Mouse (Mus musculus): ENCODE measurements at regions not wholly inside any gene's neighbourhood (a gene's known extent, or its start where the extent isn't known, plus 50 kb on each side); places are given as distances from the start of the nearest gene placed in this dataset.

DNA sequence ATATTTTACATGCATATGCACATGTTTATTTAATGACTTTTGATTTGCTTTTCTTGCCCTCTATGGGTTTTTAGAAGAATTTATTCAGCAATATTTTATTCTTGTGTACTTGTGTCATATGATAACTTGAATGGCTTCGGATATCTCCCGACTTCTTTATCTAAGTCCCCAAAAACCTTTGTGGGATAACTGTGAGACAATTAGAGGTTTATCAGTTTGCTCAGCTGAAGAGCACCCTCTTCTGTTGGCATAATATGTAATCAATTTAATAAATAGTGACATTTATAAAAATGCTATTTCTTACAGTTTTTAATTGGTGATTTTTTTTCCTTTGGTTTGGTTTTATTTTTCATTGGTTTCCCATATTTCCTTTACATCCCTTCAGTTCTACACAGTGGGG is 194.2 kb upstream of the Tent5a start:
- DNase-seq: no peak

- no peak for DNase-seq
These were observed 193.8 kb upstream of the Tent5a start for GRCm38 (mm10) chr9:85520941-85521340.

- DNase-seq: no peak
These were observed 171.9 kb upstream of the Tent5a start for GRCm38 (mm10) chr9:85499006-85499405.

GRCm38 (mm10) chr9:85497348-85497747 is 170.2 kb upstream of the Tent5a start:
- no peak for DNase-seq

DNA sequence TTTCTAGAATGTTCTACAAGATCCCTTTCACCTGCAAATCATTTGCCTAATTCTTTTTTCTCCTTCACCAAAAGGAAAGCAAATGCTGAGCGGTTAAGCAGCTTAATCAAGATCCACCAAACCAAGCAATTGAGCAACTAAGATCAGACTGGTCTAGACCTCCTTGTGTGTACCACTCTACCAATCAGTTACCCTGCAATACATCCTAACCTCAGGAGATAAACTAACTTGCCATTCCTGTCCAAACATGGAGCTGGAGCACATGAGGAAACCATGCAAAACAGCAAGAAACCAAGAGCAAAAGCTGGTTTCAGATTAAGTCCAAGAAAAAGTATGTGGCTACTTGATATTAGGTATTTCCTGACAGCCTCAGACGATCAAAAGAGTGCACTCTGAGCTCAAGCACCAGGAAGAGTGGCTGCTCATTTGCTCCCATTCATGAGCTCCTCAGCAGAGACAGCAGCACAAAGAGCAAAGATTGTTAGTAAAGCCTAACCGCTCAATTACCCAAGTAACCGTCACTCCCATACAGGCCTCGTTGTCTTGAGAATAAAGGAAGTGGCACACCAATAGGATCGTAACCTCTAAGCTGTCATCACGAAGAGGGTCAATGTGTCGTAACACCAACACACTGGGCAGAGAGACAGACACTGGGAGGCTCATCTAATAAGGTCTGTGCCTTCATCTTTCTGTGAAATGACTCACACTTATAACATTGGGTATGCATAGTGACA is 169.5 kb upstream of the Tent5a start:
- no peak for DNase-seq

DNA sequence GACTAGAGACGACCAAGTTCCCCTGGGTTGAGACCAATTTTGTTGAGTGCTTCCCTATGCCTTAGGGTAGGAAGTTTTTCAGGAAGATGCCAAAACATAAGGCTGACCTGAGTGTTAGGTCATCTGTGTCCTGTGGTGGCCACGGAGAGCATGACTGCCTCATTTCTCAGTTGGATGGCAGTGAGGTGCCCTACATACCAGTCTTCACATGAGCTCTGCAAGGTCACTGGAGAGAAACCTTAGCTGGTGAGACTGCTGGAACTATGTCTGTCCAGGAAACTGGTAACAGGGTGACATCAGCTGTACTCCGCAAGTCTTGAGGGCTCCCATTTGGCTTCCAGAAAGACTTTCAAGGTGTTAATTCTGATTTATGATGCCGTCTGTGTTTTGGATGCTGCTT is 167.9 kb upstream of the Tent5a start:
- DNase-seq: no peak

DNA sequence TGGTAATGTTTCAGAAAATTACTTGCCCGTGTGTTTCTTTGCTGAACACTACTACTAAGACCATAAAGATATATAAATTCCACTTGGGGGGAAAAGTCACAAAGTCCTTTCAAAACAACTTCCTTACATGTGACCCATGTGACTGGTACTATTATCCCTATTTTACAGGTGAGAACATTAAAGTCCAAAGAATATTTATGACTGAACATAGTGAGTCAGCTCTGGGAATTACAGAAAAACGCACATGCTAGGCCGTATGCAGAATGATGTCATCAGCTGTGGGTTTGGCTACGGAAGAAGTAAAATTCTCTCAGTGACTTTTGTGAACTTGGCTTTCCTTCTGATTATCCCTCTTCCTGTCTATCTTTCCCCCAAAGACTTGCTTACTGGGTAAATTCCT is 166.6 kb upstream of the Tent5a start:
- no peak for DNase-seq

- DNase-seq: no peak
These were observed 163.2 kb upstream of the Tent5a start for GRCm38 (mm10) chr9:85490367-85490766.

GRCm38 (mm10) chr9:85487915-85488314 is 160.8 kb upstream of the Tent5a start:
- no peak for DNase-seq

DNA sequence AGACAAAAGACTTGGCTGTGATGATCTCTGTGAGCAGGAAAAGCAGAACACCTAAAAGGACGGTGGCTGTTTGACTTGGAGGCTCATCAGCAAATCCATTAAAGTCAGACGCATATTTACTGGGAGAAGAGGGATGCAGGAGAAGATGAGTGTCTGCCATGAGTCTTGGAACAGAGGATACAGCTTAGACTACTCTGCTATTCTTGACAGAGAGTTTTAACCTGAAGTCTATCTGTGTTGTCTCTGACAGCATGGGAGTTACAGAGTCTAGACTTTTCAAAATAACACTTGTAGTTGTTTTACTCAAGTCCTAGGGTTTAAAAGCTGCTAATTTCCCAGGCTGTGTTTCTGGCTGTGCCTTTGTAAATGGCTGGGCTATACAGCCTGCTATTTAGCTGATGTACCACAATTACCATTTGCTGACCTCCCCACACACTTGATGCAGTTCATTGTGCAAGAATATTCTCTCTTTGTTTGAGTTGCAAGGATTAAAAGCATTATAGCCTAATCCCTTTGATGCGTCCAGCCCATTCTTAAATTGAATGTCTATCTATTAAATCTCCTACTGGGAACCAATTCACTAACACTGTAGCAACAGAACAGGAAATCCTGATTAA is 160.0 kb upstream of the Tent5a start:
- no peak for DNase-seq

- DNase-seq: no peak
These were observed 158.6 kb upstream of the Tent5a start for GRCm38 (mm10) chr9:85485749-85486148.

- DNase-seq: no peak
These were observed 156.1 kb upstream of the Tent5a start for GRCm38 (mm10) chr9:85483248-85483647.

DNA sequence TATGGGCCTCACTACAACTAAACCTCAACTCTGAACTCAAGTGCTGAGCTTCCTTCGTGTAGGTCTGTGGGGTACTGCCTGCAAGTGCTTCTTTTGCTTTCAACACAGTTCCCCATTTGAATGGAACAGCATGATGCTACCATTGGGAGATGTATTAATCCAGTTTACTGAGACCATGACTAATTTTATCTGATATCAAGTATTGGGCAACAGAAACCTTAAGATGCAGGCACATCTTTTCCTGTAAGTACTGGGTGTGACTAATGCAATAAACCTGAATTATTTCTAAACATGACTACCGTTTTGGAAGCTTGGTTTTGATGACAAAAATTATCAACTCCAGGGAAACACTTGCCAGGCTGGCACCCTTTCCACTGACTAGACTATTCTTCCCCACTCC is 153.4 kb upstream of the Tent5a start:
- DNase-seq: no peak

DNA sequence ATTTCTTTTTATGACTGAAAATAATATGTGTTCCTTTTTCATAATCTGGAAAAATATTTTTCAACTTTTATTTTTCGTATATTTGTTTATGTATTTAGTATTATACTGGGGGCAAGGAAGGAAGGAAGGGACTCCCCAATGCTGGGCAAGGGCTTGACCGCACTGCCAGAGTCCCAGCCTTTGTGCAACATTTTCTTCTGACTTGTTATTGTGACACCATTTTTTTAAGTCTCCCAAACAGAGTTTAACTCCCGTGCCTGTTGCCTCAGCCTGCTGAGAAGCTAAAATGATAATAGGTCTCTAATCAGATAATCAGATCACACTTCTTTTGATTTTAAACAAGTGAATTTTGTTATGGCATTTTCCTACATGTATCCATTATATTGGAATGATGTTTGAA is 148.1 kb upstream of the Tent5a start:
- no peak for DNase-seq

DNA sequence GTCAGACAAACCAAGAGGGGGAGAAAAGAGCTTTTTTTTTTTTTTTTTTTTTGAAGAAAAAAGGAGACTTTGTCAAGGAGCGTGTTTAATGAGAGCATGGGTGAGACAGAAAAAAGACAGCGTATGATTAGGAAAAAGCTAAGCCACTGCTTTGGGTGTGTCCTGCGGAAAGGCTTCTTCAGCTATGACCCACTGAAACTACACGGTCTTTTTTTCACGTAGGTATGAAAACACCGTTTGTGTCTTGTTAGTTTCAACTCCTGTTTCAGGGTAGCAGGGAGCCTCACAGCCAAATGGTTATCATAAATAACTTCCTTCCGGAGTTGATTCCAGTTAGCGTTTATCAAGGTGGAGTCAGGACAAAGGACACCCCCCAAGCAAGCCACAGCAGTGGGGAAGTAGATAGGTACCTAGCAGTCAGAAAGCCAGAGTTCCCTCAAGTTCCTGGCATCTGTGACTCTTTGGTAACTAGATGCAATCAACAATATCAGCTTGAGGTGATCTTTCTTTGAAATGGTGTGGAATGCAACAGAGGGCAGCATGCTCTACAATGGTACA is 143.2 kb upstream of the Tent5a start:
- no peak for DNase-seq

GRCm38 (mm10) chr9:85469288-85469687 is 142.1 kb upstream of the Tent5a start:
- DNase-seq: no peak

GRCm38 (mm10) chr9:85466671-85467070 is 139.5 kb upstream of the Tent5a start:
- DNase-seq: no peak

DNA sequence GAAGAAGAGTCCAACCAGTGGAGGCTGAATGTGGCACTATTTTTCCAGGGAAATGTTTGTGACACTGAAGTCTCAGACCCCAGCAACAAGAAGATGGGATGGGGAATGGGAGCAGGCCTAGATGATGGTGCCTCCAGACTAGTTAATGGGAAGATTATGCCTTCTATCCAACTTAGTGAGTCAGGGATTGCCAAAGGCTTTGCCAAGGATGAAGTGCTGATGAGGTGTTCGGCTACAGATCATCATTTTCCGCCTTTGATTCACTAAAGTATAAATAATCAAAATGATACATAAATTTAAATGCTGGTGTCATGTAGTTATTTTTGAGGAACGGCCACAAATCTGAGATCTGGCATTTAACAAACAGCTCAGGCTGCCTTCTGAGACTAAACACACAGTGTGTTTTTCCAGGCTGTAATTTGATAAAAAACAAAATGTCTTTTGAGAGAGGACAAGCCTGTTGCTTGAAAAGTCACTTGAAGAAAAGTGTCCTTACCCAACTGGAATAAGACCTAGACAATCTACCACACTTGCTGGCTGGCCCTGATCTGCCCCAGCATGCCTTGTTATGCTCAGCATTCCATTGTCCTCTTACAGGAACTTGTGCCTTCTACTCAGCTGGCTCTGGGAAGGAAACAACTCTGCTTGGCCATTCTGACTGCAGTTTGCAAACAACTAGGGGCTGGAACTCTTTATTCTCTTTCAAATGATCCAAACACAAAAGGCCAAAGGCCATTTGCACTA is 132.1 kb upstream of the Tent5a start:
- DNase-seq: no peak

DNA sequence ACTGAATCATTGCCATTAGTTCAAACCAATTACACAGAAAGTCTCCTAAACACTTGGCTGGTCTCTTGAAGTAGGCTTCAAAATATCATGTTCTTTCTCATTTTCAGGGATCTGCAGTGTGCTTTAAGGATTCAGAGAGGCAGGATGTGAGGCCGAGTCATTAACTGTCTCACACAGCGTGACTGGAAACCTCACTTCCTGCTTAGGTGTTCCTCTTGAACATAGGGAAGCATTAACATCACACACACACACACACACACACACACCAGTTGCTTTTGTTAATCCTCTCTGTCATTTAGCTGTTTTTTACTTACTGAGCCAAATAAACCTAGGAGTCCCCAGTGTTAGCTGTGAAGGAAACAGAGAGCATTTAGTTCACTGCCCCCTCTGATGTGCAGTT is 131.2 kb upstream of the Tent5a start:
- no peak for DNase-seq

DNA sequence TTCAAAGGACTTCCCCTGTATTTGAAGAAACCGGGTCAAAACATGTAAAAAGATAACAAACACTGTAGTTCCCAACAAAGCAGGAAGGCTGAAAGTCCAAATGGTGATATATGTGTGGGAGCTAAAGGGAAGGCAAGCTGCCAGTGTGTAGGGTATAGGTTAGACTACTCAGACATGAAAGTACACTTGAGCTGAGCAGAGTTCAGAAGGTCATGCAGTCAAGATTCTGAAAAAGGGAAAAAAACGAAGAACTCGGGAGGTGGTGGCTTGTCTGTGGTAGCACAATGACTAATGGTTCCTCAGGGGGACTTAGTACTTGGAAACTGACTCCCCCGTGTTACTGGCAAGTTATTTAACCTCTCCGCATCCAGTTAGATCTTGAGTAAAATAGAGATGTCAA is 130.3 kb upstream of the Tent5a start:
- DNase-seq: no peak

DNA sequence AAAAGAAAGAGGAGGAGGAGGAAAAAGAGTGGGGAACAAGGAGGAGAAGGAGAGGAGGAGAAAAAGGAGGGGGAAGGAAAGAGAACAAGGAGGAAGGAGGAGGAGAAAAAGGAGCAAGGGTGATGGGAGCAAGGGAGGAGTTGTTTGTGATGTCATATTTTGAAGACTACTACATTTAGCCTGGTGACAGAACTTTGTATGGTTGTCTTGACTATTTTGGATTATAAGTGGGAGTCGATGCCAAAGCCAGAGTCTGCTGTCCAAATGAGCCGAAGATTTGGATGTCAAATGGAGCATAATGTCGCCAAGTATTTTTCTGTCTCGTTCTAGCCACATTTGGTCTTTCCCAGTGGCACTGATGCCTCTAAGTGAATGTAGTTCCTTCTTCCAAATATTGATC is 128.2 kb upstream of the Tent5a start:
- no peak for DNase-seq

DNA sequence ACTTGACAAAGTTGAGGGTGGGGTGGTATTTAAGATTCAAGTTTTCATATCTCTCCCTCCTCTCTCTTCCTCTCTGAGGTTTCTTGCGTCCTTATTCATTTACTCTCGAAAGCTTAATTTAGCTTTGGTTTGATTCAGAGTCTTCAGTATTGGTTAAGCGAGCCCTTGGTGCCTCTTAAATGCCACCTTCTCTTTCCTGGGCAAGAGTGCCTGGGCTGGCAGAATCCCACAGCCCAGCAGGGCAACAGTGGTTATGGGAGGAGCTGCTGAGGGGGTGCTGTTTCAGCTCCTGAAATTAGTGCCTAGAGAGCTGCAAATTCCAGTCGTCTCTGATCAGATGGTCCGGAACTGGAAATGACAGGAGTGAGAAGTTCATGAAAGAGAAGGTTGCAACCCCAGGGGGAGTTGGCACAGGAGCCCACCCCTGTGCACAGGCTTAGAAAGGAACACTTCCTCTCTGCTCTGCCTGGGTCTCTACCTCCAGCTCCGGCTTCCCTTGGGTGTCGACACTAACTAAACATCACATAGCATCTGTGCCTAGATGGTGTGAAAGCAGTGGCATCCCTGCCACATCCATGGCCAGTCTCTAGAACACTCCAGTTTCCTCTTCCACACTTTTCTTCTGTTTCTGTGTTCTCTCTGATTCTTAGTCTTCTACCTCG is 125.2 kb upstream of the Tent5a start:
- DNase-seq: no peak

GRCm38 (mm10) chr9:85451349-85451748 is 124.2 kb upstream of the Tent5a start:
- no peak for DNase-seq

Data from kidney, adult 9 months (tissue).